Mouse (Mus musculus) splenic B cell, adult 2 months (primary cell): ENCODE measurements around the gene Zfp655.
"Not testable (repeated sequence)": the region's sequence is repeated elsewhere in the genome, so short reads cannot be mapped to it uniquely, and the experiment has no call there.

Experiments
- DNase-seq: peaks from one replicate; pipeline ENCODE4 v3.0.0-alpha.2; 2011; ENCODE audit warnings: low read depth, low spot score
- H3K27me3 ChIP-seq: 2 replicates; pipeline ENCODE4 v1.6.1; 2012; ENCODE audit warnings: mild to moderate bottlenecking, low read length, moderate library complexity, mixed read lengths; ENCODE audit not compliant: control insufficient read depth, poor library complexity, insufficient read depth, severe bottlenecking
- H3K36me3 ChIP-seq: 2 replicates; pipeline ENCODE4 v1.6.1; 2012; ENCODE audit warnings: mild to moderate bottlenecking, low read length, moderate library complexity, mixed read lengths; ENCODE audit not compliant: control insufficient read depth, poor library complexity, insufficient read depth, severe bottlenecking

The Zfp655 gene

GRCm38 (mm10) chr5:145273568-145273967, 42.1 kb downstream of the Zfp655 start:
- not testable (repeated sequence) for H3K27me3 ChIP-seq, DNase-seq, H3K36me3 ChIP-seq

- DNase-seq: no peak
- H3K27me3 ChIP-seq: no peaks in the 10 kb centered on the region
- peaks cover 2% of the 10 kb centered on the region for H3K36me3 ChIP-seq
These were observed 48.4 kb downstream of the Zfp655 start for GRCm38 (mm10) chr5:145279948-145280347.

DNA sequence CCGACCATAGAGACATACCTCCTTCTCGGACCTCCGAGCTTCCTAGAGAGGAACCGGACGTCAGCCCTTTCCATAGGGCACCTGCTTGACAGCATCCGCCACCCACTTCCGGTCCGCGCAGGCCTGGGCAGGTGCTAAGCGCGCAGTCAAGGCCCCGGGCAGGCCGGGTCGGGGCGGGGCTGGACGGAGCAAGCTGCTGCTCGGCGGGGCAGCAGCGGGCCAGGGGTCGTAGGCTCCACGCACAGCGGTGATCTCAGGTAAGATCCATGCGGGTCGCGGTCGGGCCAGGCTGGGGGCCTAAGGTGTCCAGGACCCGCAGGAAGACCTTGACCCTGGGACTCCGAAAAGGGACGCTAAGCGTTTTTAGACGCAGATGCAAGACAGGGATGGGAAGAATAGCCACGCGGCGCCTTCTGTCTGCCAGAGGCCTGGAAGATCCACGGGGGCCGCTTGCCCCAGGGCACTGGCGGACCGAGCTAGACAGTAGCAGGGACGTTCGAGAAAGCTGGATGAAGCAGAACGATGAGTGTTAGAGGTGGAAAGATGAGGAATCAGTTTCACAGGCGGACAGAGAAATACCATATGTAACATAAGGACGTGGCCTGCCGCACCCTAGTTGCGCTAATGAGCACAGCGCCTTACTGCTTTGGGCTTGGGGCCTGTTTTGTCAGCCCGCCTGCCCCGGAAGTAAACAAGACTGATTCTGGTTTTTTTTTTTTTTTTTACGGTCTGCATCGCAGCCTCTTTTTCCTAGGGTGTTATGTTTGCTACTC, 49.0 kb downstream of the Zfp655 start, which contains the start of gene Zscan25:
Zscan25 (plus strand) TSS at position 130 of the 773 bp plus-strand sequence.
- no peaks in the 10 kb centered on the region for H3K27me3 ChIP-seq
- DNase-seq: peak; percentile 93
- H3K36me3 ChIP-seq: peaks cover 2% of the 10 kb centered on the region

DNA sequence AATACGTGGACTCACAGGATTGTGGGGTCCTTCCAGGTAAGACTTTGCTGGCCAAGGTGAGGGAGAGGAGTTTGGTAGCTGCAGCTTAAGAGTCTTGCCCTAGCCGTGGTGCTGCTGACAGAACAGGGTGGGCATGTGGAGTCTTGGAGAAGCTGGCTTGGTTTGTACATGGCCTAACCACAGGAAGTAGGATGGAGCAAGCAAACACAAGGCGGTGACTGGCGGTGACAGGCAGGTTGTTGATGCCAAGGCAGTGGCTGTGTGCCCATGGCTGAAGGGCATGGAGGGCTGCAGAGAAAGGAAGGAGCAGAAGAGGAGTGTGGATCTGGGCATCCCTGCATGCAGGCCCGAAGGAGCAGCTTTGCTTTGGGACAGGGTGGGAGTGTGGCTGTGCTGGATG, 56.9 kb downstream of the Zfp655 start:
- Histone ChIP-seq H3K27me3 (no peaks in the 10 kb centered on the region), H3K36me3 (peaks cover 14% of the 10 kb centered on the region)
- no peak for DNase-seq

DNA sequence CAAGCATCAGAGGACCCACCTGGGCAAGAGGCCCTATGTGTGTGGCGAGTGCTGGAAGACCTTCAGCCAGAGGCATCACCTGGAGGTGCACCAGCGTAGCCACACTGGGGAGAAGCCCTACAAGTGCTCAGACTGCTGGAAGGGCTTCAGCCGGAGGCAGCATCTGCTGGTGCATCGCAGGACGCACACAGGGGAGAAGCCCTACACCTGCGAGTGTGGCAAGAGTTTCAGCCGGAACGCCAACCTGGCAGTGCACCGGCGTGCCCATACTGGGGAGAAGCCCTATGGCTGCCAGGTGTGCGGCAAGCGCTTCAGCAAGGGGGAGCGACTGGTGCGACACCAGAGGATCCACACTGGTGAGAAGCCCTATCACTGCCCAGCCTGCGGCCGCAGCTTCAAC, 59.2 kb downstream of the Zfp655 start:
- DNase-seq: no peak
- peaks cover 12% of the 10 kb centered on the region for H3K36me3 ChIP-seq
- H3K27me3 ChIP-seq: no peaks in the 10 kb centered on the region

- no peak for DNase-seq
- no peaks in the 10 kb centered on the region for H3K27me3 ChIP-seq
- H3K36me3 ChIP-seq: peaks cover 10% of the 10 kb centered on the region
These were observed 60.9 kb downstream of the Zfp655 start for GRCm38 (mm10) chr5:145292398-145292797.
